Mouse (Mus musculus) left cerebral cortex, postnatal 4 days (tissue): ENCODE data around the gene Ints2. TPM values are rescaled to one million over a fixed set of nuclear protein-coding genes. Genes with fewer than 3 reads are reported as not detected.

Source experiments
- DNase-seq: peaks from one replicate; pipeline ENCODE4 v3.0.0-alpha.2; 2022
- intact Hi-C: fragments of 180-260 bp; cut with DNase I; formaldehyde crosslinking; loops from one replicate; pipeline ENCODE4 v1.15.1; 2025
- total RNA-seq, 2 experiments: library from RNA; stranded (reverse); gene quantifications; 2 replicates each; pipeline ENCODE4 v1.2.3; 2021

Gene Ints2
- total RNA-seq, 2 experiments from 2014 or later, result 33.7 to 35.6 TPM

DNA sequence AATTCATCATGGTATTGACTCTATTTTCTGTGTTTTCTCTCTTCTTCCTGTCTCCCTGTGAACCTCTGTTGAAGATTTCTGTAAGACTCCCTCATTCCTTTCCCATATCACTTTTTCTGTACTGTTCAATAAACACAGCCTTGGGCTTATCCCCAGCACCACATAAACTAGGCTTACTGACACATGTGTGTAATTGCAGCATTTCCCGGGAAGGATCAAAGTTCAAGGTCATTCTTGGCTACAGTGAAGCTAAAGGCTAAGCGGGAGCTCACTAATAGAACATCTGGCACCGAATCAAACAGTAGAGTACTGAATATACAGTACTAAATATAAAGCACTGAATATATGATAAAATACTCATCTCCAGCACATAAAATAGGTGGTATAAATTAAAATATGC lies 81.5 kb downstream of the Ints2 start:
- DNase-seq, result no peak
- intact Hi-C loops, result loop anchor here (10.0 kb wide), 1 partner anchor 181 kb away; no protein-coding TSS in a partner anchor

DNA sequence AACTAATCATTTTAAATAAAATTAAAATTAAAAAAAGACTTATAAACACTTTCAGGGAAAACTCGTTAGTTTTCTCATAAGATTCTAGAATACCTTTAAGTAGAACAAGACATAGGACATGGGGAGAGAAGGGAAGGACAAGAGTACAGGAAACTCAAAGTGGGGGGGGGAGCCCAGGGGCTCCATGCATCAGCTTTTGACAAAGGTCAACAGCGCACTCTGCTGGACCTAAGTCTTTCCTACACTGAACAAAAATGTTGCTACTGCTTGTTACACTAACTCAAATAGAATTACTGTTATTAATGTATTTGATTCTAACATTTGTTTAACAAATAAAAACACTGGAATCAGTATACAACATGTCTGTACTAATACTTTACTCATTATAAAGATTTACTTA lies 83.2 kb downstream of the Ints2 start:
- intact Hi-C loops, result loop anchor here (5.0 to 10.0 kb wide), 2 partner anchors 179 to 327 kb away; no protein-coding TSS in a partner anchor
- DNase-seq, result peak; percentile 47

DNA sequence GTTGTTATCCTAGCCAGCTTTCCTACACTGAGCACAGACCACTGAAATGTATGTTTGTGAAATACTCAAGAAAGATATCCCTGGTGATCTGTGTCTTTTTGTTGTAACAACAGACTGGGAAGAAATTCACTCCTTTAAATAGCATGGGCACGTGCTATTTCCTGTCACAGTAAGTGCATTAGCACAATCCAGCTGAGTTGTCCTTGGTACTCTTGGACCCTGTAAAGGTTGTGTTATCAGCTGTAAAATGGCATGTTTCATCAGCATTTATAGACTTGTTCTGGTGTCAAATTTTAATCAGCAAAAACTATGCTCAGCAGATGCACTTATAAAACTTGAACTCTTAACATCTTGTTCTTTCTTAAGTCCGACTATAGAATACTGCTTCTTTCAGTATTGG lies 86.6 kb downstream of the Ints2 start:
- intact Hi-C loops, result loop anchor here (5.0 to 10.0 kb wide), 2 partner anchors 176 to 323 kb away; no protein-coding TSS in a partner anchor
- DNase-seq, result no peak

Other genes starting within 250 kb of the Ints2 start
- 1 to 10 TPM; 1.5 to 1.6 TPM for gene Brip1, start 56.4 kb downstream of the Ints2 start, total RNA-seq
- gene Med13, start 100.0 kb upstream of the Ints2 start, total RNA-seq, result 10 to 100 TPM; 74.7 to 87.4 TPM
- gene Rnft1, start 227.1 kb upstream of the Ints2 start, total RNA-seq, result 10 to 100 TPM; 17.2 to 21.6 TPM